Mouse (Mus musculus) gastrocnemius, postnatal 36 days (tissue): ENCODE results near the gene Tbc1d24. TPM values are rescaled to one million over a fixed set of nuclear protein-coding genes. Genes with fewer than 3 reads are reported as not detected.

Experiments
- microRNA-seq, 2 experiments: library from miRNA; unstranded; fragments of <30 nt; microRNA quantifications; one replicate each; pipeline ENCODE4 v1.2.0; 2021
- total RNA-seq, 2 experiments: library from RNA; stranded (reverse); gene quantifications; 2 replicates each; pipeline ENCODE4 v1.2.3; 2021

The Tbc1d24 gene
- total RNA-seq, 2 experiments from 2014 or later, result 2.9 to 4.4 TPM

Small RNA genes within 50 kb of the gene (microRNA-seq; reads per million reads assigned to microRNA genes)
- gene Mir5134 (0 to 0.36 reads per million in 2 experiments), gene Mir6965 (0 reads per million in 2 experiments)

Other genes starting within 250 kb of the Tbc1d24 start
- gene Prss30, start 225.0 kb downstream of the Tbc1d24 start, total RNA-seq, result not detected
- gene Prss22, start 207.5 kb downstream of the Tbc1d24 start, total RNA-seq, result not detected
- not detected for gene Prss27, start 167.4 kb downstream of the Tbc1d24 start, total RNA-seq
- gene Kctd5, start 132.1 kb downstream of the Tbc1d24 start, total RNA-seq, result 1 to 10 TPM; 7.6 to 8.8 TPM
- 10 to 100 TPM; 35.5 to 39.9 TPM for gene Pdpk1, start 54.6 kb downstream of the Tbc1d24 start, total RNA-seq
- gene Amdhd2, start 41.8 kb downstream of the Tbc1d24 start, total RNA-seq, result 10 to 100 TPM in 1 of 2 experiments, 1 to 10 TPM in 1; 8.4 to 10.4 TPM
- gene Atp6v0c, start 35.9 kb downstream of the Tbc1d24 start, total RNA-seq, result 100 to 1,000 TPM; 142 to 153 TPM
- under 1 TPM; 0.33 to 0.35 TPM for gene Ntn3, start 4.0 kb upstream of the Tbc1d24 start, total RNA-seq
- 1 to 10 TPM in 1 of 2 experiments, under 1 TPM in 1; 0.96 to 1.1 TPM for gene Tedc2, start 15.3 kb upstream of the Tbc1d24 start, total RNA-seq
- gene Ccnf, start 45.9 kb upstream of the Tbc1d24 start, total RNA-seq, result 1 to 10 TPM in 1 of 2 experiments, under 1 TPM in 1; 0.91 to 1.1 TPM
- not detected for gene Abca17, start 145.5 kb upstream of the Tbc1d24 start, total RNA-seq
- gene Abca3, start 146.4 kb upstream of the Tbc1d24 start, total RNA-seq, result 1 to 10 TPM; 6.5 to 7.4 TPM
- gene Rnps1, start 209.0 kb upstream of the Tbc1d24 start, total RNA-seq, result 10 to 100 TPM; 41.7 to 48.3 TPM
- gene Eci1, start 221.1 kb upstream of the Tbc1d24 start, total RNA-seq, result 100 to 1,000 TPM; 129 to 179 TPM
- gene Dnase1l2, start 237.5 kb upstream of the Tbc1d24 start, total RNA-seq, result under 1 TPM; 0.49 to 0.99 TPM